Mouse (Mus musculus) colon, adult 2 months (tissue): Measurements from ENCODE around the gene Ddost. TPM values are rescaled to one million over a fixed set of nuclear protein-coding genes. Genes with fewer than 3 reads are reported as not detected.

Source experiments
- polyA plus RNA-seq: library from polyadenylated mRNA; depleted of rRNA; stranded (reverse); fragments of >200 nt; gene quantifications from 2 replicates; pipeline ENCODE4 v1.2.3, GENCODE M21; 2012; rRNA removed

Ddost gene
- polyA plus RNA-seq, result 369 and 412 TPM in 2 replicates

GRCm38 (mm10) chr4:138304340-138305104 lies at the start of gene Ddost:
Gene Ddost (plus strand): TSS chr4:138304730.

GRCm38 (mm10) chr4:138326077-138326695 lies 21.7 kb downstream of the Ddost start, which contains the start of gene Pink1:
Gene Pink1 (minus strand): TSS chr4:138326307.

Other genes with a start within 250 kb of the Ddost start
- 30.9 and 31.2 TPM in 2 replicates for gene Hp1bp3, start 88.4 kb upstream of the Ddost start, polyA plus RNA-seq
- 0.91 and 0.98 TPM in 2 replicates for gene Sh2d5, start 54.3 kb upstream of the Ddost start, polyA plus RNA-seq
- gene Kif17, start 54.3 kb upstream of the Ddost start, polyA plus RNA-seq, result 0.38 and 0.47 TPM in 2 replicates
- 131 and 145 TPM in 2 replicates for gene Pink1, start 21.6 kb downstream of the Ddost start, polyA plus RNA-seq
- gene Cda, start 63.3 kb downstream of the Ddost start, polyA plus RNA-seq, result 26.9 and 34.2 TPM in 2 replicates
- gene Fam43b, start 91.8 kb downstream of the Ddost start, polyA plus RNA-seq, result not detected in 2 replicates
- 32.1 and 37.8 TPM in 2 replicates for gene Mul1, start 129.9 kb downstream of the Ddost start, polyA plus RNA-seq
- 89.9 and 104 TPM in 2 replicates for gene Camk2n1, start 149.6 kb downstream of the Ddost start, polyA plus RNA-seq